Mouse (Mus musculus) midbrain, embryonic 10.5 days (tissue): ENCODE data around the gene Frem1. TPM values are rescaled to one million over a fixed set of nuclear protein-coding genes. Genes with fewer than 3 reads are reported as not detected.

ENCODE experiments used
- DNase-seq: peaks from one replicate; pipeline ENCODE4 v3.0.0-alpha.2; 2017; ENCODE audit warnings: low spot score
- H3K27ac ChIP-seq: fragments of 300-500 bp; sonication (generic); replicated peaks from 2 replicates; pipeline ENCODE4 v1.5.1; 2016; ENCODE audit warnings: mild to moderate bottlenecking
- H3K27me3 ChIP-seq: fragments of 300-500 bp; sonication (generic); 2 replicates; pipeline ENCODE4 v1.6.1; 2016; ENCODE audit warnings: low read depth, mild to moderate bottlenecking; ENCODE audit not compliant: poor library complexity, severe bottlenecking
- H3K36me3 ChIP-seq: fragments of 300-500 bp; sonication (generic); 2 replicates; pipeline ENCODE4 v1.6.1; 2016; ENCODE audit warnings: mild to moderate bottlenecking, moderate library complexity
- H3K4me1 ChIP-seq: fragments of 300-500 bp; sonication (generic); 2 replicates; pipeline ENCODE4 v1.6.1; 2016
- H3K4me3 ChIP-seq: fragments of 300-500 bp; sonication (generic); 2 replicates; pipeline ENCODE4 v1.5.1; 2016; ENCODE audit warnings: mild to moderate bottlenecking, moderate library complexity
- H3K9me3 ChIP-seq: fragments of 300-500 bp; sonication (generic); replicated peaks from 2 replicates; pipeline ENCODE4 v1.6.1; 2016; ENCODE audit warnings: mild to moderate bottlenecking
- WGBS: fragments of 180-500 bp; shearing (Covaris S2); methylation state at CpG from one replicate; pipeline ENCODE4 v1.1.7; 2016; 5-methylcytosine and 5-hydroxymethylcytosine counted together
- polyA plus RNA-seq: library from polyadenylated mRNA; unstranded; fragments of >200 nt; fragmentation: Nextera tagmentation; extraction: Ambion mirVana; gene quantifications from 2 replicates; pipeline ENCODE4 v1.2.1, GENCODE M21; 2016

The Frem1 gene
- polyA plus RNA-seq, 1 experiment from 2014 or later, result 6.0 TPM

GRCm38 (mm10) chr4:82876656-82877055, 175.5 kb downstream of the Frem1 start:
- WGBS, result 83% methylated on average over 2 of the region's 2 CpGs
- Histone ChIP-seq H3K9me3 (no peaks in the 10 kb centered on the region), H3K4me1 (peaks cover 8% of the 10 kb centered on the region), H3K27me3 (no peaks in the 10 kb centered on the region), H3K36me3 (no peaks in the 10 kb centered on the region), H3K27ac (no peak overlapping the region), H3K4me3 (no peak overlapping the region)
- DNase-seq, result no peak

- no peaks in the 10 kb centered on the region for H3K9me3 ChIP-seq
- WGBS, result 82% methylated on average over 4 of the region's 4 CpGs
- DNase-seq, result no peak
- no peaks in the 10 kb centered on the region for H3K27me3 ChIP-seq
- no peak overlapping the region for H3K27ac ChIP-seq
- peaks cover 8% of the 10 kb centered on the region for H3K4me1 ChIP-seq
- H3K4me3 ChIP-seq, result no peak overlapping the region
- H3K36me3 ChIP-seq, result no peaks in the 10 kb centered on the region
These were observed 176.6 kb downstream of the Frem1 start for GRCm38 (mm10) chr4:82875532-82875931.

GRCm38 (mm10) chr4:82874791-82875190, 177.3 kb downstream of the Frem1 start:
- Histone ChIP-seq H3K4me1 (peaks cover 8% of the 10 kb centered on the region), H3K27me3 (no peaks in the 10 kb centered on the region), H3K27ac (no peak overlapping the region), H3K9me3 (no peaks in the 10 kb centered on the region), H3K4me3 (no peak overlapping the region), H3K36me3 (no peaks in the 10 kb centered on the region)
- 72% methylated on average over 4 of the region's 4 CpGs for WGBS
- no peak for DNase-seq

- H3K9me3 ChIP-seq, result no peaks in the 10 kb centered on the region
- peaks cover 8% of the 10 kb centered on the region for H3K4me1 ChIP-seq
- H3K27me3 ChIP-seq, result no peaks in the 10 kb centered on the region
- DNase-seq, result no peak
- WGBS, result 84% methylated on average over 4 of the region's 4 CpGs
- H3K36me3 ChIP-seq, result no peaks in the 10 kb centered on the region
- no peak overlapping the region for H3K27ac ChIP-seq
- no peak overlapping the region for H3K4me3 ChIP-seq
These were observed 179.6 kb downstream of the Frem1 start for GRCm38 (mm10) chr4:82872548-82872947.

GRCm38 (mm10) chr4:82872121-82872520, 180.0 kb downstream of the Frem1 start:
- no peak for DNase-seq
- 40% methylated on average over 6 of the region's 6 CpGs for WGBS
- Histone ChIP-seq H3K27ac (no peak overlapping the region), H3K4me3 (no peak overlapping the region), H3K36me3 (no peaks in the 10 kb centered on the region), H3K9me3 (no peaks in the 10 kb centered on the region), H3K4me1 (peaks cover 8% of the 10 kb centered on the region), H3K27me3 (no peaks in the 10 kb centered on the region)

GRCm38 (mm10) chr4:82870931-82871330, 181.2 kb downstream of the Frem1 start:
- Histone ChIP-seq H3K9me3 (no peaks in the 10 kb centered on the region), H3K4me3 (no peak overlapping the region), H3K4me1 (peaks cover 8% of the 10 kb centered on the region), H3K27me3 (no peaks in the 10 kb centered on the region), H3K36me3 (no peaks in the 10 kb centered on the region), H3K27ac (no peak overlapping the region)
- WGBS, result 80% methylated on average over 6 of the region's 6 CpGs
- no peak for DNase-seq

GRCm38 (mm10) chr4:82867731-82868445, 184.3 kb downstream of the Frem1 start:
- Histone ChIP-seq H3K27ac (no peak overlapping the region), H3K27me3 (no peaks in the 10 kb centered on the region), H3K36me3 (no peaks in the 10 kb centered on the region), H3K4me1 (peaks cover 8% of the 10 kb centered on the region), H3K4me3 (no peak overlapping the region), H3K9me3 (no peaks in the 10 kb centered on the region)
- WGBS, result 84% methylated on average over 5 of the region's 5 CpGs
- DNase-seq, result no peak

- 45% methylated on average over 4 of the region's 4 CpGs for WGBS
- DNase-seq, result no peak
These were observed 185.0 kb downstream of the Frem1 start for GRCm38 (mm10) chr4:82867111-82867510.

GRCm38 (mm10) chr4:82864974-82865699, 187.0 kb downstream of the Frem1 start:
- H3K4me1 ChIP-seq, result no peaks in the 10 kb centered on the region
- H3K27me3 ChIP-seq, result no peaks in the 10 kb centered on the region
- no peak overlapping the region for H3K4me3 ChIP-seq
- H3K36me3 ChIP-seq, result no peaks in the 10 kb centered on the region
- DNase-seq, result no peak
- no peak overlapping the region for H3K27ac ChIP-seq
- 81% methylated on average over 8 of the region's 8 CpGs for WGBS
- no peaks in the 10 kb centered on the region for H3K9me3 ChIP-seq

More at GRCm38 (mm10) chr4:82867111-82867510, 185.0 kb downstream of the Frem1 start:
- peaks cover 2% of the 10 kb centered on the region for H3K4me1 ChIP-seq
- no peak overlapping the region for H3K27ac ChIP-seq
- H3K36me3 ChIP-seq, result no peaks in the 10 kb centered on the region
- H3K4me3 ChIP-seq, result no peak overlapping the region
- no peaks in the 10 kb centered on the region for H3K9me3 ChIP-seq
- no peaks in the 10 kb centered on the region for H3K27me3 ChIP-seq

- DNase-seq, result no peak
- WGBS, result 86% methylated on average over 8 of the region's 8 CpGs
- peaks cover 13% of the 10 kb centered on the region for H3K4me1 ChIP-seq
- H3K4me3 ChIP-seq, result no peak overlapping the region
- H3K36me3 ChIP-seq, result no peaks in the 10 kb centered on the region
- H3K9me3 ChIP-seq, result no peaks in the 10 kb centered on the region
- no peak overlapping the region for H3K27ac ChIP-seq
- no peaks in the 10 kb centered on the region for H3K27me3 ChIP-seq
These were observed 188.8 kb downstream of the Frem1 start for GRCm38 (mm10) chr4:82863316-82863715.

- 94% methylated on average over 2 of the region's 2 CpGs for WGBS
- no peak for DNase-seq
- Histone ChIP-seq H3K36me3 (no peaks in the 10 kb centered on the region), H3K27ac (no peak overlapping the region), H3K4me3 (no peak overlapping the region), H3K9me3 (no peaks in the 10 kb centered on the region), H3K27me3 (no peaks in the 10 kb centered on the region), H3K4me1 (peaks cover 18% of the 10 kb centered on the region)
These were observed 190.7 kb downstream of the Frem1 start for GRCm38 (mm10) chr4:82861451-82861850.

GRCm38 (mm10) chr4:82860566-82860965, 191.6 kb downstream of the Frem1 start:
- DNase-seq, result no peak
- no peak overlapping the region for H3K4me3 ChIP-seq
- H3K9me3 ChIP-seq, result no peaks in the 10 kb centered on the region
- H3K27ac ChIP-seq, result no peak overlapping the region
- 49% methylated on average over 3 of the region's 3 CpGs for WGBS
- H3K36me3 ChIP-seq, result no peaks in the 10 kb centered on the region
- H3K4me1 ChIP-seq, result peaks cover 18% of the 10 kb centered on the region
- H3K27me3 ChIP-seq, result no peaks in the 10 kb centered on the region
